Mouse (Mus musculus): ENCODE measurements around the gene Slc22a18. TPM values are rescaled to one million over a fixed set of nuclear protein-coding genes. Genes with fewer than 3 reads are reported as not detected.
A peak's percentile ranks its signal among the peaks of the same experiment; 100 is the strongest.
"Not testable (repeated sequence)": the region's sequence is repeated elsewhere in the genome, so short reads cannot be mapped to it uniquely, and the experiment has no call there.

Slc22a18 gene
- total RNA-seq, 2 experiments from 2014 or later = 0.42 to 0.62 TPM

- intact Hi-C loops (cut with DNase I) = not testable (repeated sequence)
Observed at GRCm38 (mm10) chr7:143538229-143538628, 64.7 kb downstream of the Slc22a18 start.

GRCm38 (mm10) chr7:143538671-143539070 lies 65.1 kb downstream of the Slc22a18 start:
- intact Hi-C loops (cut with DNase I) = no loop called here

More at GRCm38 (mm10) chr7:143538229-143538628, 64.7 kb downstream of the Slc22a18 start:
- DNase-seq (ENCODE audit: low spot score in 2 of 2) = not testable (repeated sequence)

GRCm38 (mm10) chr7:143544368-143544767 lies 70.8 kb downstream of the Slc22a18 start:
- peak in 1 of 2 experiments; percentile 27 for DNase-seq (ENCODE audit: low spot score in 2 of 2)
- intact Hi-C loops (cut with DNase I) = no loop called here

More at GRCm38 (mm10) chr7:143538671-143539070, 65.1 kb downstream of the Slc22a18 start:
- DNase-seq (ENCODE audit: low spot score in 2 of 2) = no peak

- intact Hi-C loops (cut with DNase I) = no loop called here
- DNase-seq (ENCODE audit: low spot score in 2 of 2) = no peak
Observed at GRCm38 (mm10) chr7:143546554-143546953, 73.0 kb downstream of the Slc22a18 start.

GRCm38 (mm10) chr7:143548231-143548961 lies 74.9 kb downstream of the Slc22a18 start:
- intact Hi-C loops (cut with DNase I) = no loop called here
- peak in 1 of 2 experiments; percentile 13 for DNase-seq (ENCODE audit: low spot score in 2 of 2)

Other genes starting within 250 kb of the Slc22a18 start
- gene Cdkn1c, start 12.7 kb upstream of the Slc22a18 start, total RNA-seq (2021) = 10 to 100 TPM; 14.1 to 14.2 TPM
- not detected for gene Phlda2, start 29.4 kb downstream of the Slc22a18 start, total RNA-seq (2021)
- 100 to 1,000 TPM; 131 to 132 TPM for gene Nap1l4, start 75.4 kb downstream of the Slc22a18 start, total RNA-seq (2021)
- gene Cars, start 126.4 kb downstream of the Slc22a18 start, total RNA-seq (2021) = 10 to 100 TPM; 54.3 to 56.5 TPM
- gene Tnfrsf26, start 155.0 kb downstream of the Slc22a18 start, total RNA-seq (2021) = under 1 TPM; 0.11 to 0.15 TPM
- gene Tnfrsf22, start 175.9 kb downstream of the Slc22a18 start, total RNA-seq (2021) = 1 to 10 TPM; 2.7 to 2.8 TPM
- gene Tnfrsf23, start 212.1 kb downstream of the Slc22a18 start, total RNA-seq (2021) = 1 to 10 TPM in 1 of 2 experiments, under 1 TPM in 1; 0.92 to 1.0 TPM

Data from left cerebral cortex, postnatal 14 days (tissue).